Mouse (Mus musculus) liver, embryonic 13.5 days (tissue): ENCODE data around the gene Dpp8. TPM values are rescaled to one million over a fixed set of nuclear protein-coding genes. Genes with fewer than 3 reads are reported as not detected.
A peak's percentile ranks its signal among the peaks of the same experiment; 100 is the strongest.

Experiments used
- ATAC-seq: fragments of 200-750 bp; cut with Nextera tagmentation; 2 replicates; pipeline ENCODE4 v1.8.0; 2017; ENCODE audit warnings: low read depth, mild to moderate bottlenecking, moderate number of reproducible peaks, moderate library complexity
- DNase-seq: peaks from one replicate; pipeline ENCODE4 v3.0.0; 2022
- H3K27ac ChIP-seq: fragments of 300-500 bp; sonication (generic); 2 replicates; pipeline ENCODE4 v1.5.1; 2015; ENCODE audit warnings: moderate library complexity, mild to moderate bottlenecking, inconsistent platforms
- H3K27me3 ChIP-seq: fragments of 300-500 bp; sonication (generic); 2 replicates; pipeline ENCODE4 v1.6.1; 2015; ENCODE audit warnings: mild to moderate bottlenecking, inconsistent platforms
- H3K36me3 ChIP-seq: fragments of 300-500 bp; sonication (generic); 2 replicates; pipeline ENCODE4 v1.6.1; 2015; ENCODE audit warnings: mild to moderate bottlenecking, inconsistent platforms
- H3K4me1 ChIP-seq: fragments of 300-500 bp; sonication (generic); replicated peaks from 2 replicates; pipeline ENCODE4 v1.6.1; 2015; ENCODE audit warnings: inconsistent platforms
- H3K4me2 ChIP-seq: fragments of 300-500 bp; sonication (generic); 2 replicates; pipeline ENCODE4 v1.6.1; 2015; ENCODE audit warnings: inconsistent platforms, mild to moderate bottlenecking, moderate library complexity
- H3K4me3 ChIP-seq: fragments of 300-500 bp; sonication (generic); replicated peaks from 2 replicates; pipeline ENCODE4 v1.5.1; 2015; ENCODE audit warnings: mild to moderate bottlenecking, inconsistent platforms
- H3K9ac ChIP-seq: fragments of 300-500 bp; sonication (generic); 2 replicates; pipeline ENCODE4 v1.6.1; 2015; ENCODE audit warnings: mild to moderate bottlenecking, inconsistent platforms
- H3K9me3 ChIP-seq: fragments of 300-500 bp; sonication (generic); replicated peaks from 2 replicates; pipeline ENCODE4 v1.6.1; 2016; ENCODE audit warnings: inconsistent platforms
- WGBS: fragments of 180-500 bp; shearing (Covaris S2); methylation state at CpG from one replicate; pipeline ENCODE4 v1.1.7; 2015; ENCODE audit not compliant: insufficient replicate concordance; 5-methylcytosine and 5-hydroxymethylcytosine counted together
- polyA plus RNA-seq: library from polyadenylated mRNA; unstranded; fragments of >200 nt; fragmentation: Nextera tagmentation; extraction: Ambion mirVana; gene quantifications from 2 replicates; pipeline ENCODE4 v1.2.1, GENCODE M21; 2015

The Dpp8 gene
- polyA plus RNA-seq, 1 experiment from 2014 or later, result 16.3 TPM

GRCm38 (mm10) chr9:65087490-65087889, 55.3 kb downstream of the Dpp8 start:
- no peak for DNase-seq
- WGBS, result 25% methylated on average over 5 of the region's 5 CpGs
- no peak overlapping the region for H3K4me2 ChIP-seq
- H3K27me3 ChIP-seq, result no peaks in the 10 kb centered on the region
- H3K4me3 ChIP-seq, result no peak overlapping the region
- H3K36me3 ChIP-seq, result peaks cover 19% of the 10 kb centered on the region
- H3K9ac ChIP-seq, result no peak overlapping the region
- H3K27ac ChIP-seq, result no peak overlapping the region
- no peak for ATAC-seq
- H3K9me3 ChIP-seq, result no peaks in the 10 kb centered on the region
- H3K4me1 ChIP-seq, result peaks cover 30% of the 10 kb centered on the region

- WGBS, result 58% methylated on average over 6 of the region's 6 CpGs
- no peak overlapping the region for H3K4me2 ChIP-seq
- no peak for ATAC-seq
These were observed 62.0 kb downstream of the Dpp8 start for GRCm38 (mm10) chr9:65094237-65094636.

GRCm38 (mm10) chr9:65100991-65101685, 68.9 kb downstream of the Dpp8 start, which contains the start of gene Igdcc4:
TSS of gene Igdcc4 (plus strand) at chr9:65101486.
- Histone ChIP-seq H3K9me3 (no peaks in the 10 kb centered on the region), H3K36me3 (no peaks in the 10 kb centered on the region), H3K9ac (peak within 1 kb of the TSS; percentile 61), H3K4me3 (peak within 1 kb of the TSS; percentile 60), H3K4me2 (peak within 1 kb of the TSS; percentile 83), H3K27me3 (peaks cover 72% of the 10 kb centered on the region), H3K27ac (peak within 1 kb of the TSS; percentile 68), H3K4me1 (peaks cover 25% of the 10 kb centered on the region)
- 6% methylated on average over 34 of the region's 76 CpGs for WGBS
- ATAC-seq (peak; percentile 14; the same call in 1 of the 2 replicates), DNase-seq (no peak)

More at GRCm38 (mm10) chr9:65094237-65094636, 62.0 kb downstream of the Dpp8 start:
- no peak overlapping the region for H3K27ac ChIP-seq
- H3K9ac ChIP-seq, result no peak overlapping the region
- DNase-seq, result no peak
- no peaks in the 10 kb centered on the region for H3K36me3 ChIP-seq
- H3K4me3 ChIP-seq, result no peak overlapping the region
- H3K4me1 ChIP-seq, result 0 out of 2 replicates have a peak, but pooled peaks cover 3% of the 10 kb centered on the region
- peaks cover 7% of the 10 kb centered on the region; the same call in 1 of the 2 replicates for H3K27me3 ChIP-seq
- no peaks in the 10 kb centered on the region for H3K9me3 ChIP-seq

GRCm38 (mm10) chr9:65101686-65102376, 69.6 kb downstream of the Dpp8 start:
- DNase-seq, result peak; percentile 11

GRCm38 (mm10) chr9:65102377-65103172, 70.4 kb downstream of the Dpp8 start:
- WGBS, result 8% methylated on average over 35 of the region's 36 CpGs
- peaks cover 25% of the 10 kb centered on the region for H3K4me1 ChIP-seq
- DNase-seq (no peak), ATAC-seq (peak; percentile 15)
- peak overlapping the region; percentile 67 for H3K27ac ChIP-seq
- peak overlapping the region; percentile 61 for H3K9ac ChIP-seq
- H3K4me2 ChIP-seq, result peak overlapping the region; percentile 83
- H3K27me3 ChIP-seq, result peaks cover 84% of the 10 kb centered on the region
- no peaks in the 10 kb centered on the region for H3K36me3 ChIP-seq
- H3K4me3 ChIP-seq, result peak overlapping the region; percentile 60
- H3K9me3 ChIP-seq, result no peaks in the 10 kb centered on the region

More at GRCm38 (mm10) chr9:65101686-65102376, 69.6 kb downstream of the Dpp8 start:
- Histone ChIP-seq H3K9me3 (no peaks in the 10 kb centered on the region), H3K4me3 (peak overlapping the region; percentile 60), H3K36me3 (no peaks in the 10 kb centered on the region), H3K27ac (peak overlapping the region; percentile 68), H3K27me3 (peaks cover 77% of the 10 kb centered on the region), H3K4me1 (peaks cover 25% of the 10 kb centered on the region), H3K4me2 (peak overlapping the region; percentile 83), H3K9ac (peak overlapping the region; percentile 61)
- ATAC-seq, result peak; percentile 63
- WGBS, result 1% methylated on average over 39 of the region's 39 CpGs

- no peak for ATAC-seq
- 0 out of 2 replicates have a peak overlapping the region, but pooled peaks have one; percentile 61 for H3K9ac ChIP-seq
- peak overlapping the region; percentile 67; the same call in 1 of the 2 replicates for H3K27ac ChIP-seq
These were observed 71.0 kb downstream of the Dpp8 start for GRCm38 (mm10) chr9:65103173-65103752.

GRCm38 (mm10) chr9:65106821-65107220, 74.6 kb downstream of the Dpp8 start:
- H3K4me1 ChIP-seq, result peaks cover 36% of the 10 kb centered on the region
- H3K36me3 ChIP-seq, result no peaks in the 10 kb centered on the region
- H3K9ac ChIP-seq, result no peak overlapping the region
- ATAC-seq (no peak), DNase-seq (no peak)
- H3K27me3 ChIP-seq, result peaks cover 77% of the 10 kb centered on the region
- H3K4me3 ChIP-seq, result no peak overlapping the region
- no peaks in the 10 kb centered on the region for H3K9me3 ChIP-seq
- no peak overlapping the region for H3K4me2 ChIP-seq
- WGBS, result 69% methylated on average over 4 of the region's 4 CpGs
- H3K27ac ChIP-seq, result no peak overlapping the region

More at GRCm38 (mm10) chr9:65103173-65103752, 71.0 kb downstream of the Dpp8 start:
- no peaks in the 10 kb centered on the region for H3K36me3 ChIP-seq
- peaks cover 25% of the 10 kb centered on the region for H3K4me1 ChIP-seq
- DNase-seq, result no peak
- H3K4me2 ChIP-seq, result peak overlapping the region; percentile 83
- WGBS, result 17% methylated on average over 8 of the region's 8 CpGs
- H3K27me3 ChIP-seq, result peaks cover 85% of the 10 kb centered on the region
- peak overlapping the region; percentile 60 for H3K4me3 ChIP-seq
- H3K9me3 ChIP-seq, result no peaks in the 10 kb centered on the region

GRCm38 (mm10) chr9:65107893-65108292, 75.7 kb downstream of the Dpp8 start:
- peaks cover 71% of the 10 kb centered on the region for H3K27me3 ChIP-seq
- H3K4me2 ChIP-seq, result no peak overlapping the region
- ATAC-seq (no peak), DNase-seq (no peak)
- peaks cover 29% of the 10 kb centered on the region for H3K4me1 ChIP-seq
- H3K9ac ChIP-seq, result no peak overlapping the region
- H3K9me3 ChIP-seq, result no peaks in the 10 kb centered on the region
- H3K27ac ChIP-seq, result no peak overlapping the region
- H3K4me3 ChIP-seq, result no peak overlapping the region
- 49% methylated on average over 1 of the region's 1 CpGs for WGBS
- no peaks in the 10 kb centered on the region for H3K36me3 ChIP-seq

GRCm38 (mm10) chr9:65109132-65110072, 77.2 kb downstream of the Dpp8 start:
- Histone ChIP-seq H3K27me3 (peaks cover 63% of the 10 kb centered on the region), H3K36me3 (no peaks in the 10 kb centered on the region), H3K4me2 (peak overlapping the region; percentile 37), H3K4me3 (peak overlapping the region; percentile 4; the same call in 1 of the 2 replicates), H3K9ac (peak overlapping the region; percentile 36; the same call in 1 of the 2 replicates), H3K27ac (0 out of 2 replicates have a peak overlapping the region, but pooled peaks have one; percentile 32), H3K9me3 (no peaks in the 10 kb centered on the region), H3K4me1 (peaks cover 20% of the 10 kb centered on the region)
- DNase-seq (no peak), ATAC-seq (no peak)
- 18% methylated on average over 24 of the region's 24 CpGs for WGBS

- no peaks in the 10 kb centered on the region for H3K36me3 ChIP-seq
- no peak overlapping the region for H3K9ac ChIP-seq
- no peak overlapping the region for H3K4me2 ChIP-seq
- no peaks in the 10 kb centered on the region for H3K9me3 ChIP-seq
- DNase-seq, result no peak
- H3K27ac ChIP-seq, result no peak overlapping the region
- H3K4me1 ChIP-seq, result peaks cover 20% of the 10 kb centered on the region
- H3K4me3 ChIP-seq, result no peak overlapping the region
- WGBS, result 68% methylated on average over 5 of the region's 5 CpGs
- peaks cover 45% of the 10 kb centered on the region for H3K27me3 ChIP-seq
- ATAC-seq, result no peak
These were observed 79.5 kb downstream of the Dpp8 start for GRCm38 (mm10) chr9:65111698-65112097.
